Mouse (Mus musculus): Measurements from ENCODE around the gene Gria4.
"Not testable (repeated sequence)": the region's sequence is repeated elsewhere in the genome, so short reads cannot be mapped to it uniquely, and the experiment has no call there.

DNA sequence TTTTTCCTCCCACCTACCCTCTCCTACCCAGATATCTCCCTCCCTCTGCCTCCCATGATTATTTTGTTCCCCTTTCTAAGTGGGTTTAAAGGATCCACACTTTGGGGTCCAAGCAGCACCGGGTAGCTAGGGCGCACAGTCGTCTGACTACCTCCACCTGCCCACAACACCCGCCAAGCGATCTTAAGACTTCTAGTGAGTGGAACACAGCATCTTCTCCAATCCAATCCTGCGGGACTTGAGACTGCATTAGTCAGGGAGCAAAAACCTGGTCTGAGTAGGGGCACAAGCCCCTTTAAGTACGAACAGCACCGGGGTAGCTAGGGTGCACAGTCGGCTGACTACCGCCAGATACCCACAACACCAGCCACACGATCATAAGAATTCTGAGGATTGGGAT, 395.2 kb downstream of the Gria4 start:
- TF ChIP-seq GATA1 (IDR thresholded peaks at IDR 0.05; ENCODE audit: borderline replicate concordance, low read length); FLI1 (IDR thresholded peaks at IDR 0.05; ENCODE audit: low read length): not testable (repeated sequence)
